Mouse (Mus musculus) cortical plate, adult 2 months (tissue): ENCODE data around the gene Vmn2r124. TPM values are rescaled to one million over a fixed set of nuclear protein-coding genes. Genes with fewer than 3 reads are reported as not detected.
"Not testable (repeated sequence)": the region's sequence is repeated elsewhere in the genome, so short reads cannot be mapped to it uniquely, and the experiment has no call there.

Experiments
- H3K27ac ChIP-seq: fragments of 200-500 bp; 2 replicates; pipeline ENCODE4 v1.5.1; 2012; ENCODE audit warnings: low read length, control low read depth, inconsistent platforms; ENCODE audit not compliant: insufficient read depth
- H3K4me1 ChIP-seq: fragments of 200-500 bp; 2 replicates; pipeline ENCODE4 v1.6.1; 2011; ENCODE audit warnings: low read length; ENCODE audit not compliant: control insufficient read depth, insufficient read depth
- H3K4me3 ChIP-seq: fragments of 200-500 bp; 2 replicates; pipeline ENCODE4 v1.5.1; 2011; ENCODE audit warnings: mild to moderate bottlenecking, low read length, control low read depth; ENCODE audit not compliant: insufficient read depth
- CTCF ChIP-seq: fragments of 200-500 bp; IDR thresholded peaks from 2 replicates; pipeline ENCODE4 v1.5.1; 2011; ENCODE audit warnings: mild to moderate bottlenecking, control low read depth, low read length; ENCODE audit not compliant: insufficient read depth; ENCODE audit errors: extremely low read depth
- POLR2A ChIP-seq: fragments of 200-500 bp; IDR thresholded peaks from 2 replicates; pipeline ENCODE4 v1.6.1; 2011; ENCODE audit warnings: mild to moderate bottlenecking, low read length, control low read depth; ENCODE audit not compliant: insufficient read depth; ENCODE audit errors: extremely low read depth
- polyA plus RNA-seq: library from polyadenylated mRNA; depleted of rRNA; stranded (reverse); fragments of >200 nt; gene quantifications from 2 replicates; pipeline ENCODE4 v1.2.3, GENCODE M21; 2012; rRNA removed

Vmn2r124 gene
- not detected in 2 replicates for polyA plus RNA-seq

- TF ChIP-seq CTCF (no peak), POLR2A (no peak)
- Histone ChIP-seq H3K4me3 (no peak within 1 kb of the TSS), H3K4me1 (no peaks in the 10 kb centered on the region), H3K27ac (no peak within 1 kb of the TSS)
Measured at GRCm38 (mm10) chr17:18049124-18049523, at the start of gene Vmn2r124. Gene Vmn2r124, plus strand, starts transcription at chr17:18049424.

GRCm38 (mm10) chr17:18004752-18005151, 44.5 kb upstream of the Vmn2r124 start:
- TF ChIP-seq CTCF (no peak), POLR2A (no peak)
- no peak overlapping the region for H3K27ac ChIP-seq
- no peaks in the 10 kb centered on the region for H3K4me1 ChIP-seq
- H3K4me3 ChIP-seq, result no peak overlapping the region

GRCm38 (mm10) chr17:18021433-18021832, 27.8 kb upstream of the Vmn2r124 start, which contains the start of gene Fpr-rs4:
Gene Fpr-rs4, plus strand, starts transcription at chr17:18021733.
- no peak within 1 kb of the TSS for H3K4me3 ChIP-seq
- no peaks in the 10 kb centered on the region for H3K4me1 ChIP-seq
- no peak within 1 kb of the TSS for H3K27ac ChIP-seq
- TF ChIP-seq CTCF (no peak), POLR2A (no peak)

GRCm38 (mm10) chr17:18084716-18085115, 35.5 kb downstream of the Vmn2r124 start, which contains the start of gene Vmn2r91:
Gene Vmn2r91, plus strand, starts transcription at chr17:18085016.
- not testable (repeated sequence) for H3K4me1 ChIP-seq, H3K27ac ChIP-seq, H3K4me3 ChIP-seq

- not testable (repeated sequence) for H3K4me3 ChIP-seq, H3K4me1 ChIP-seq, H3K27ac ChIP-seq
Measured at GRCm38 (mm10) chr17:18095626-18096025, 46.4 kb downstream of the Vmn2r124 start.

GRCm38 (mm10) chr17:18102265-18102664, 53.0 kb downstream of the Vmn2r124 start:
- H3K4me3 ChIP-seq, H3K27ac ChIP-seq, H3K4me1 ChIP-seq: not testable (repeated sequence)

Other genes with a start within 250 kb of the Vmn2r124 start
- gene Spaca6, start 222.3 kb upstream of the Vmn2r124 start, polyA plus RNA-seq, result 92.5 and 111 TPM in 2 replicates
- gene Has1, start 194.2 kb upstream of the Vmn2r124 start, polyA plus RNA-seq, result 0.58 and 0.61 TPM in 2 replicates
- not detected in 2 replicates for gene Fpr1, start 165.5 kb upstream of the Vmn2r124 start, polyA plus RNA-seq
- 0.65 and 0.85 TPM in 2 replicates for gene Fpr2, start 161.6 kb upstream of the Vmn2r124 start, polyA plus RNA-seq
- not detected in 2 replicates for gene Fpr3, start 161.6 kb upstream of the Vmn2r124 start, polyA plus RNA-seq
- gene Fpr-rs4, start 27.7 kb upstream of the Vmn2r124 start, polyA plus RNA-seq, result not detected in 2 replicates
- gene Vmn2r91, start 35.6 kb downstream of the Vmn2r124 start, polyA plus RNA-seq, result not detected in 2 replicates
- gene Vmn2r92, start 102.5 kb downstream of the Vmn2r124 start, polyA plus RNA-seq, result not detected in 2 replicates
- not detected in 2 replicates for gene Vmn2r94, start 228.3 kb downstream of the Vmn2r124 start, polyA plus RNA-seq
- gene Vmn2r93, start 248.7 kb downstream of the Vmn2r124 start, polyA plus RNA-seq, result not detected in 2 replicates